Mouse (Mus musculus) frontal cortex, postnatal 36 days (tissue): ENCODE results near the gene Shkbp1.
A peak's percentile ranks its signal among the peaks of the same experiment; 100 is the strongest.

ENCODE experiments used
- DNase-seq, 2 experiments: peaks; one replicate each; pipeline ENCODE4 v3.0.0; 2022; ENCODE audit warnings: low spot score in 2 of 2

The Shkbp1 gene

DNA sequence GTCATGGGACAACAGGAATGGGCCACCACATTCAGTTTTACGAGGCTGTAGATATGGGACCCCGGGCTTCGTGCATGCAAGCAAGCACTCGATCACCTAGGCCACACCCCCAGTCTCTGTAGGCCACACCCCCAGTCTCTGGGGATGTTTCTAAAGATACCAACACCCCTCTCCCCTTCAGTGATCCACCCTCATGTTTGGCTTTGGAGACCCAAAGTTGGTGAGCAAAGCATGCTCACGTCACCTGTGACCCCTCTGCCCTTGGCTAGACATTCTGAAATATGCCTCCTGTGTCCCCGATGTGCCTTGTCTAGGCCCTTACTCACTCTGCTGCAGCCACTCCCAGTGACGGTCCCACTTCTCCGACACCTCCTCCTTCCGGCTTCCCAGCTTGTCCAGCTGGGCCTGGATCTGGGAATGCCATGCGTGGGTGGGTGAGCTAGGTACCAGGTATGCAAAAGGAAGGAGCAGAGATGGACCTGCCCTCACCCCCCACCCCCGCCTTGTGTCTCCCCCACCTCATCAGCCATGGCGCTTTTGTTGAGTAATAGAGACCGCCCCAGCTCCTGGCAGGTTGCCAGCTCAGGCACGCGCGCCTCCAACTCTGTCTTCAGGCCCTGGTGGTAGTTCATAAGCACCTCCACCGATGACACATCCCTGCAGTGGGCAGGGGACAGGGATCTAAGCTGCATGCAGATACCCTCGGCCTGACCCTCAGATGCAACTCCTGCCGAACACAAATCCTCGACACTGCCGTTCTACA is 10.4 kb upstream of the Shkbp1 start:
- DNase-seq, result peak; percentile 50 to 59

DNA sequence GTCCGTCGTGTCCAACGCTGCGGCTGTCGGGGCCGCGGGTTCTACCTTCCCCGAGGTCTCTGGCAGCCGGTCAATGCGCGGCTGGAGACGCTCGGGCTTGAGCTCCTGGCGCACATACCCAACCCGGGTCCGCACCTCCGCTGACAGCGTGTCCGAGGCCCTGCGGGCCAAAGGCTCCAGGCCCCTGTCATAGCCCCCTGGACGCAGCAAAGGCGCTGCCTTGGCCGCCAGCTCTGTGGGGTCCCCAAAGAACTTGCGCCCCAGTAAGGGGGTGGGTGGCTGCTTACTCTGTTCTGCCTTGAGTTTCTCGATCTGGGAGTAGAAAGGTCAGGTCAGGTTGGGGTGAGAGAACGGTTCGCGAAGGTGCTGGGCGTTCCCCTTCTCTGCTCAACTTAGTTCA is 8.6 kb upstream of the Shkbp1 start:
- no peak for DNase-seq

DNA sequence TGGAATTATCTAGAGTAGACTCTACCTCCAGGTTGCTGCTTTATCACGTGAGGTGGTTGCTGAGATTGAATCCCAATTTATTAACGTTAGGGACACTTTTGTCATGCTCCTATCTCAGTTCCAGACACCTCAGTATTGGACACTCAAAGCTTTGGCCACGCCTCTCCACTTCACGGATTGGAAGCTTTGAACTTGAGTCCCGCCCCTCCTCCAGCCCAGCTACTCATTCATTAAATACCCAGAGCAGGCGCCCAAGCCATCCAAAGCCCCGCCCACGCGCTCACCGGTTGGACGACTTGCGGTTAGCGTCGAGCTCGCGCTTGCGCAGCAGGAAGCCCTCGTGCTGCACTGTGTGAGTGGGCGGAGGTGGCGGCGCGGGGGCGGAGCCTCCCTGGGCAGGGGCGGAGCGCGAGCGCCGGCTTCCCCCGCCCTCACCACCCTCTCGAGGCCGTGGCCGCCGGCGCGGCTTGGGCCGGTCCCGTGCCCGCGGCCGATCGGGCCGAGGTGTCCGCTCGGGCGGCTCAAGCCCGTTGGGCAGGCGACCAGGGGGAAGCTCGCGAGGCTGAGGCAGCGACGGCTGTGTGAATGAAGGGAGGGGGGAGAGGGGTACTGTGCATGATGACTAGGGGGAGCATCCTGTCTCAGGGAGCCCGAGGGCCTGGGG is 5.6 kb upstream of the Shkbp1 start:
- DNase-seq, result peak; percentile 96 to 99

DNA sequence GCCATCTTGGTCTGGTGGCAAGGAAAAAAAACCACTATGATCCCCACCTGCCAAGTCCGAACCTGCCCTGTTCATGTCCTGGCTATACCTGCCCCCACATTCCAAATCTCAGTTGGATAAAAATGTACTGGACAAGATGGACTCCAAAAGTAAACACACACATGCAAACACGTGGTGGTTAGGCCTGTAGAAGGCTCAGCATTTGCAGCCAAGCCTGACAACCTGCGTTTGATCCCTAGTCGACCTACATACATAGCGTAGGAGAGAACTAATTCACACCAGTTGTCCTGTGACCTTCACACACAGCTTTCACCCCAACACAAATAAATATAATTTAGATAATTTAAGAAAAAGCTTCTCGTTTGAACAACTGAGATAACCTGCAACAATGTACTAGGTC is 4.9 kb upstream of the Shkbp1 start:
- no peak for DNase-seq

DNA sequence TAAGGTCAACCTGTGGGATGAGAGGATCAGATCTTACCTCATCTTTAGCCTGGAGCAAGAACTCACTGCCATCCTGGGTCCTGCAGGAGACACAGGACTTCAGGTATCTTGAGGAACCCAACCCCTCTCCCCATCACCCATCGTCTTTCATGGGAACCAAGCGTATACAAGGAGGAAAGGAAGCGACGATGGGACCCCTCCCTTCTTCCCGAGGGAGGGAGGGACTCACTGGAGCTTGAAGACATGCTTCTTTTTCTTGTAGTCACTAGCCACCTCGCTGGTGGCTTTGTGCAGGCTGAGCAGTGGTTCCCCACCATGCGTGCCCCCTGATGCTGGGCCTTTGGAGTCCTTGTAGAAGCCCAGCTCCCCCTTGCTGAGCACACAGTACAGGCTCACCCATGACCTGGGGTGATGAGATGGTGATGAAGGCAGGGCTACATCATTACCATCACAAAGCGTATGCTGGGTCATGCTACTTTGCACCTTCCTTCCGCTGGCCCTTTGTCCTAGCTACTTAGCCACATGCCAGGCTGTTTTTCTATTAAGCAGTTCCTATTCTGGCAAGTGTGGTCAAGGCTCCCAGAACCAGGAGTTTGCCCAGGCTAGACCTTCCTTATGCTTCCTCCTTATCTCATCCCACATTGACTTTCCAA is 4.0 kb upstream of the Shkbp1 start:
- DNase-seq, result no peak

DNA sequence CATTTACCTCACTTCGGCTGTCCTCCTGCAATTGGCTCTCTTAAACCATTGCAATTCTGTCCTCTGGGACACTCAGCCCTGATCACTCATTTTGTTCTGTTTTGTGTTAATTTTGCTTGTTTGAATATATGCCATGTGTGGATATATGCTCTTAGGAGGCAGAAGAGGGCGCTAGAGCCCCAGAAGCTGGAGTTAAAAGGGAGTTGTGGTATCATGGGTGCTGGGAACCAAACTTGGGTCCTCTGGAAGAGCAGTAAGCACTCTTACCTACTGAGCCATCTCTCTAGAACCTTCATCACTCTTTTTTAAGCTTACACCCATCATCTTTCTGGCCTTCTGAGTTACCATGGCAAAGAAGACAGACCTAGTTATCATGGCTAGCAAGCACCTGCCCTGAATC is 3.3 kb upstream of the Shkbp1 start:
- no peak for DNase-seq

DNA sequence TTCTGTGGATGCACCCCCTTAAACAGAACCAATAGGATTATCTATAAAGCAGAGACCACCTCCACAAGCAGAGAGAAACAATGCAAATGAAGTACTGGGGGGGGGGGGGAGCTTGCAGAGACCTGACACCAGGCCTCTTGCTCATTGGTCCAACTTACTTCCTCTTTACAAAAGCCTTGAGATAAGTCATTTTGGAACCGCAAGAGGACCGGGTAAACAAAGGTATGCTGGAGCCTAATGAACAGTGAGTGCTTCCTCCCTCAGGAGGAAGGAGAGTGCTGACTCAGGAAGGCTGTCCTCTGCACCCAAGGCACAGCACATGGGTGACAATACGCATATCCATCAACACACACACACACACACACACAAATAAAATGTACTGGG is 1.8 kb upstream of the Shkbp1 start:
- no peak for DNase-seq

DNA sequence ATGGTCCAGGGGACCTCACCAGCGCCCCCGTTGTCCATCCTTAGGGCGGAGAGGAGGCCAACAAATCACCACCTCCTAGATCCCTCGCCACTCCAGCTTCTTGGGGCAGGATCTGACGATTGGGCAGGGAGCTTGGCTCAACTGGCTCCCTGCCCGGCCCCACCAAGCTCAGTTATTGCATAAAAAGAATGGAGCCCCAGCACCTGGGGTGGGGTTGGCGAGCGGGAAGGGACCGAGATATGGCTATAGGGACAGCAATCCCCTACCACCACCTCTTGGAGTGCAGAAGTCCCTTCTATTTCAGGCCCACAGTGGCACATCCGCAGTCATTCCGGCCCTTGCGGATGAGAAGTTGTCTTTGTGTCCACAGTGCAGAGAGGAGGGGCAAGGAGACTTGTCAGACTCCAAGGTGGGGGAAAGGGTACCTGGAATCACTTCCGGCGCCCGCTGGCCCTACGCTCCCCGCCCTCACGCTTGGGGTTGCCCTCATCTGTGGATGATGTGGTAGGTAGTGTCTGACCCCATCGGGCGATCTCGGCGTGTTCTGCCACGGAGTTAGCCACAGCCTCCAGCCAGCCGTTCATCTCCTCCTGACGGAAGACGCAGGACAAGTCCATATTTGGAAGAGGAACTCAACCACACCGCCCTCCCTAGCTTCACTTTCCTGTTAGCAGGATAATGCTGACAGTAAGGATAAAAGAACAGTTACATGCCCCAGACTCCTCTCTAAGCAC is 1.2 kb upstream of the Shkbp1 start, which contains the start of gene Gm20479:
Gene Gm20479, minus strand, starts transcription at position 559 of the 734 bp plus-strand sequence.
- DNase-seq, result no peak

DNA sequence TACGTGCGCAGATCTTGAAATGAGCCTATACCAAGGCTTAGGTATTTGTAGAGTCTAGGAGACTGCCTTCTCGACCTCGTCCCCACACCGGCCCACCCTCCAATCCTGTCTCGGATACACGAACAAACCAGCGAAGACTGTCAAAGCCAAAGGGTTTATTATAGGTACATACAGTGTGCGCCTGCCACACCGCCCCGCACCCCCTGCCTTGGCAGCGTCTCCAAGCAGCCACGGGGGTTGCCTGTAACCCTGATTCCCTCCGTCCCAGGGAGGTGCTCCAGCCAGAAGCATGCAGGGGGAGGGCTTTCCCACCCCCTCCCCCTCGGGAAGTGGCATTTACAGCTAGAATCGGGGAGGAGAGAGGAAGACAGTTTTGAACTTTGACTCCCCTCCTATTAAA is 429 bp upstream of the Shkbp1 start:
- no peak for DNase-seq

DNA sequence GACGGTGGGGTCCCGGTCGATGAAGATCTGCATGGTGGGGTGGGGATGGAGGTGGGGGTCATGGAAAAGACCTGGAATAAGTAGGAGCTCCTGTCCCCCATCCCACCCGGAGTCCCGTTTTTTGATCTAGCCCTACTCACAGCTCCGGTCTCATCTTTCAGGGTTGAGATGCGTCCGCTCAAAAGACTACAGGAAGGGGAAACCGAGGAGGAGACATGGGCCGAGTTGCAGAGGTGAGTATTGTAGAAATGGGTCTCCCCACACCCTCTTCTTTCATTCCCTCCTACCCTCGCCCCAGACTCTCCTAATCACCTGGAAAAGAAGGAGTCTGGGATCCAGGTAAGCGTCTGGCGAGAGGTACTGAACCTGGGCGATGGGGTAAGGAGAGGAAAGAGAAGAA is 558 bp downstream of the Shkbp1 start:
- DNase-seq, result no peak

DNA sequence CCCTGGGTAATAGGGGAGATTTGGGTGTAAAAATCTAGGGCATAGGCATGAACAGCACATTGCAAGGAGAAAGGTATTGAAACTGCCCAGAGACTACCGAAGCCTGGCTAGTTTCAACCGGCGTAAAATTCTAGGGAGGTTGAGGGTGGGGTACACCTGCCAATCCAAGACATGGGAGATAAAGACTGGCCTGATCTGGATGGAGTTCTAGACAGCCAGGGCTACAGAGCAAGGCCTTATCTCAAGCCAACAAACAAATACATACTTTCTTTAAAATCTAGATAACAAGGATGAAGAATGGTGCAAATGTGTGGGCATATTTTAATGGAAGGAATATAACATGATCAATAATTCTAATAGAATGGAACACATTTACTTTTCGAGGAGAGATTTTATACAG is 1.0 kb downstream of the Shkbp1 start:
- no peak for DNase-seq

DNA sequence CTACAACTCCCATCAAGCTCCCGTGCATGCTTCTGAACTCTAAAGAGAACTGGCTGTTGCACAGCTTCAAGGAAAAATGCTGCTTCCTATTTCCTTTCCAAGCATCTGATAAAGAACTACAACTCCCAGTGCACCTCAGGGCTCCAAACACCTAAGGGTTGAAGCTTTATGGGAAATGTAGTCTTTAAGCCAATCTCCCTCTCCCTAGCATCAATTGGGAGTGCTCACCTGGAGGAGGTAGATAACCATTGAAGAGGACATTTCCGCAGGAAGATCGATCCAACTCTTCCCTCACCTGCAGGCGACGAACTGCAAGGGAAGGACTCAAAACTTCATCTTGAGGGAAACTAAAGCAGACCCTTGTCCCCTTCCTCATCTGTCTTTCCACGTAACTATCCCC is 1.7 kb downstream of the Shkbp1 start:
- DNase-seq, result no peak

DNA sequence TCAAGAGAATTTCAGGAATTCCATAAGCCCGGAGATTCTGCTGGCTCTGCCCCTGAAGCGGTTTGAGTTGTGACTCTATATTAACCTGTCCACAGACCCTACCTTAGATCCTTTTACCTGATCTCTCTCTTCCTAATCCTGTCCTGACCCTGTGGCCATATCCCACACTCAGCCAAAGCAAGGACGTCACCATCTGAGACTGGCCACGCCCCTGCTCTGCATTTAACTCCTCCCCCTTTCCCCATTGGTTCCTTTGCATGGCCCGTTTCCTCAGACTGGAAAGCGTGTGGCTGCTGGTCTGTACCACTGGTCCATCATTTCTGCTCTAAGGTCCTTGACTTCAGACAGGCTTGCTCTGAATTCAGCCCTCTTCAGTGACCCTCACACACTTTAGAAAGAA is 10.4 kb downstream of the Shkbp1 start:
- no peak for DNase-seq

DNA sequence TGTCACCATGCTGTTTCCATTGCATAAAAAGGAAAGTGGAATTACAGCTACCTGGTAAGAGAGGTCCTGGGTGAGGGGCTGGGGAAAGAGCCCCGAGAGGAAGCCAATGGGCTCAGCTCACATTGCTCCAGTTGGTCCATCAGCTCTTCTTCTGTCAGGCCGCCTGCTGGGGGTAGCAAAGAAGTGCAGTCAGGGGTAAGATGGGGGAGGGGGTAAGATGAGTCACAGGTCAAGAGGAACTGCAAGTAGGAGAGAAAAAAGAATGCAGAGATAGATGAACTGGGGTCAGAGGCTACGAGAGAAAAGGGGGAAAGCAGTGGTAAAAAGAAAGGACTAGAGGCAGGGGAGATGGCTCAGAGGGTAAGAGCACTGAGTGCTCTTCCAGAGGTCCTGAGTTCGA is 13.2 kb downstream of the Shkbp1 start:
- DNase-seq, result no peak

DNA sequence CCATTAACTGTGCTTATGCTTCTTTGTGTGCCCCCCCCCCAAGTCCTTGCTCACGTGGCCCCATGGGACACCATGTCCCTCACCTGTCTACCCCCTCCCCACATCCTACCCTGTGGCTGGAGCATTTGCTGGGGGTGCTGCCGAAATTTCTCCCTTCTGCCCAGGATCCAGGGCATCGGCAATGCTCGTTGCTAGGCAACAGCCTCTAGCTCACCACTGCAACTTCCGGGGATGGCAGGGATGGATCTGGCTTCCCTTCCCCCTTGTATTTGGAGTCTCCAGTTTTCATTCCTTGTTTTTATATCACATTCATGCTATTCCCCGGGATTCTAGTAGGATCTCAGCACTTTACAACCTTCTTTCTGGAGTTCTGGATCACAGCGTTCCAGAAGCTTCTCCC is 16.3 kb downstream of the Shkbp1 start:
- DNase-seq, result peak in 1 of 2 experiments; percentile 75

DNA sequence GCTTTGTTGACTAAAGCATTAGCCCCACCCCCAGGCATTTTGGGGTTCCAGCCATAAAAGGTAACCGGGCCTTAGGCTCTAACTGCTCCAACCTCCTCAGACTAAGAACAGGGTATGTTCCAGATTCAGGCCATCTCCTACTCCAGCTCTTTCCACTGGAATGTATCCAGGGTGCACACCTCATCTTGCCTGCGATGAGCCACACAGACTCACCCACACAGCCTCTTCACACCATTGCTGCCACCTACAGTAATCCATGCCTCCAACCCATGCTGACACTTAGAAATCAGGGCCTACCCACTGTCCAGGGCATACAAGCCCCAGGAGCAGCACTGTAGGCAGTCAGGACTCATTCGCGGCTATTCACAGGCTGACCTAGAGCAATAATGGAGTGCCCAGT is 16.7 kb downstream of the Shkbp1 start:
- no peak for DNase-seq

DNA sequence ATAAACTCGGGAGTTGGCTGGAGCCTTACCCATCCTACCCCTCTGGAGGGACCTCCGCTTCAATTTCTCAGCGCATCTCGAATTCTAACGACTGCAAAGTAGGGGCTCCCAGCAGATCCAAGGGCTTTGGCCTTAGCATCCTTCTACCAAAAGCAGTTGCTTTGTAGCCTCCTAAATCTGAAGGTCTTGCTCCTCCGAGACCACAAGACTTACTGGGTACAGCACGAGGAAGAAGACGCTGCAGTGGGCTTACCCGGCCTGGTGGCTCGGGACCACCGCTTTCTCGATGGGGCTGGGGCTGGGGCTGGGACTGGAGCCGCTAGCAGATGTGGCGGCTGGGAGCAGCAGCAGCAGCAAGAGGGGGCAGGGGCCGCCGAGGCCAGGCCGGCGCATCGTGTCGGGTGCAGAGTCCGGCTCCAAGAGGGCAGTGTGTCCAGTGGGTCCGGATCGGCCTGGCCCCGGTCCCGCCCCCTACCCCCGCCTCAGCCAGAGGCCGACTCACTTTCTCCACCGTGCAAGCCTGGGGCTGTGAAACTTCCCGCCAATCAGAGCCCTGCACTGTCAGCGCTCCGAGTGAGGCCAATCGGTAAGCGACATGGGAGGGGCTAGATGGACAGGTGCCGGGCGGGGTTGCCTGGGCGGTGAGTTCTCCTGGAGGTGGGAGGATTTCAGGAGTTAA is 18.5 kb downstream of the Shkbp1 start, which contains the start of gene Ltbp4:
Gene Ltbp4, minus strand, starts transcription at position 518 of the 679 bp plus-strand sequence.
- DNase-seq, result no peak

DNA sequence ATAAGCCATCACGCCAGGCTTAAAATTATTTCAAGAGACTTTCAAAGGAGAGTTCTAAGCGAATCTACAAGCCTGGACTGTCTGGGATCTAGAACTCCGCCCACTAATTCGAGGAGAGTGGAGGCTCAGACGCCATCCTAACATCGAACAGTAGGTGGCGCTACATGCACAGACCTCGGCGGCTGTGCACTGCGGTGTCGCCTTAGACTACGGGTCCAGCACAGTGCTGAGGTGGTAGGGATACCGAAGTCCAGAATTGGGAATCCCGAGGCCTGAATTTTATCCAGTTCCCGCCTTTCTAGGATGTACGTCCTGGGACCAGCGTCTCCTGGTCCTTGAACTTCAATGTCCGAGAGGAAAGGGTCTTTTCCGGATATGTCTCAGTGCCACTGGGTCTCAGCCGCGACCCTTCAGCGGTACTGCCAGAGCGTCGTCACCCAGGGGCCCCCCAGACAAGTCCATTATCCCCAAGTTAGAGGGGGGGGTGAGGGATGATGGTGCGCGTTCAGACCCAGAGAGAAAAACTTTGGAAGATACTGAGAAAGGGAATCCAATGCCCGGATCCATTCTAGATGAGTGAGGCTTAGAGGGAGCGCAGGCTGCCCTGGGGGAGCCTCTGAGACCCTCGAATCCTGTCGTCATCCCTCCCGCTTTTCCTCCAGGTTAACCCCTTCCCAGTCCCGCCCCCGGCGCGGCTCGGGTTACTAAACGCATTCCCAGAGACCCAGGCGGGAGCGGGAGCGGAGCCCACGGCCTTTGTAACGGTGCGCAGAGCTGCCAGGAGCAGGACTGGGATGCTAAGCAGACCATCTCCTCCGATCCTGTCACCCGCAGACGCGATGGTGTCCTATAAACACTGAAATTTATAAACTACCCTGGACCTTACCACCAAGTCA is 19.6 kb downstream of the Shkbp1 start:
- DNase-seq, result peak; percentile 92 to 96

DNA sequence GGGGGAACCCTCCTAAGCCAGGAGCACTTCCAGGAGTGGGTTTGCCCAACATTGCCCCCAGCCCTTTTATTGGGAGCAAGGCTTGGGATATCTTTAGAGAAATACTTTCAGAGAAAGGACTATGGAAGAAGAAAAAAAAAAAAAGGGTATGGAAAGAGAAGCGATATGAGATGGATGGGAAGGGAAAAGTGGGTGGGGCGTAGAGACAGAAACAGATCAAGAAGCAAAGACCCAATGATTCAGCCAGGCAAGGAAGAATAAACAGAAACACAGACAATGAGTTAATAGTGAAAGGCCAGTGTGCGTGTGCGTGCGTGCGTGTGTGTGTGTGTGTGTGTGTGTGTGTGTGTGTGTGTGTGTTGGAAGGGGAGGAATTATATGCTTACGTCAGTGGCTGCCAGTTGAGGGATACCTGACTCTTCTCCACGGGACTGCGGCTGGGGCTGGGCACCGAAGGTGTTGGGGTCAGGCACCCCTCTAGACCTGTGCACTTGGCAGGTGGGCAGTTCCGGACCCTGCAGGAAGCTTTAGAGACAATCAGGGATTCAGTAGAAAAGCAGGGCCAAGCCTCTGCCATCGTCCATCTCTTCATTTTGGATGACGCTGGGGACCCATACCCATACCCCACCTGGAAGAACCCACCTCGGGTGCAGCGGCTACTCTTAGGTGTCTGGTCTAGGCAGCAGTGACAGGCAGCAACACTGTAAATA is 20.7 kb downstream of the Shkbp1 start:
- no peak for DNase-seq

DNA sequence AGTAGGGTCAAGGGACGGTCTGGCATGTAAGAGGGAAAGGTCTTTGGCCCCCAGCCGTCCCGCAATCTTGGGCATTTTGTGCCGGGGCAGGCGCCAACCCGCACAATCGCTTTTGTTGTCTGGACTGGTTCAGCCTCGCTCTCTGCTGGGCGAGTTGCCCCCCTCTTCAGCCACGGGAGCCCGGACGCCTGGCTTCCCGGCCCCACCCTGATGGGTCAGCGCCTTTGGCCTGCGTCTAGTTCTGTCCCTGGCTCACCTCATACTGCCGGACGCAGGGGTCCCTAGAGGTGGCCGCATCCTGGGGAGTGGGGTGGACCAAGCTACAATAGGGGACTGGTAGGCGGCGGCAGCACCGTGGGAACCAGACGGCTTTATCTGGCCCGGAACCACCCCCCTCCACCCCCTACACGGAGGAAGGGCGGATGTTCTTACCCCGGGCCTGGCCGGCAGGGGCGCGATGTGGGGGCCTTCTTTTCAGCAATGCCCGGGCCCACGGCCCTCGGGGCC is 21.4 kb downstream of the Shkbp1 start:
- DNase-seq, result no peak
